Mouse (Mus musculus): ENCODE data around the gene Aim2.
"Not testable (repeated sequence)": the region's sequence is repeated elsewhere in the genome, so short reads cannot be mapped to it uniquely, and the experiment has no call there.

Gene Aim2
- long read RNA-seq, experiment 1 = 0 reads
- long read RNA-seq, experiment 2 = 0 reads

DNA sequence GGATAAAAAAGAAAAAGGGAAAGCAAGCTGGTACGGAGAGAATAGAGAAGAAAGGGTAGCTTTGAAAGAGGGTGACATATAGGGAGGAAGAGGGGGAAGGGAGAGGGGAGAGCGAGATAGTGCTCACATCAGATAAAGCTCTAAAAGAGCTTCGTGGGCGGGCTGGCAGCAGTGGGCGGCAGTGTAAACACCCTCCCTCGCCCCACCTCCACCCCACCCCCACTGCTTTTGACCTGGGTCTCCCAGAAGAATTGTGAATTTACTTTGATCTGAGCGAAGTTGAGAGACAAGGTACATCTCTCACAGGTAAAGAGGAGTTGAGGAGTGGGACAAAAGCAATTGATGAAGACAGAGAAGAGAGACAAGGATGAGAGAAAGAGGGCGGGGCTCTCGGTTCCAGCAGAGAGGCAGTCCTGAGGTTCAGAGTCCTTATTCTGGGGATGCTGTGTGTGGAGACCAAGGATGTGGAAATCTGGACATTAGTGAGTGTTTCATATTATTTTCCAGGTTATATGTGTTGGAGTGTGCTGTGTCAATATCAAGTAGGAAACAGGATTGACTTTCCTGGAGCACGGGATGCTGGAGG lies at the start of gene Aim2:
Gene Aim2 (plus strand): TSS at position 508 of the 586 bp plus-strand sequence.
- intact Hi-C loops (cut with DNase I) = no loop called here

GRCm38 (mm10) chr1:173302795-173303194 lies 47.9 kb upstream of the Aim2 start:
- intact Hi-C loops (cut with DNase I) = not testable (repeated sequence)

DNA sequence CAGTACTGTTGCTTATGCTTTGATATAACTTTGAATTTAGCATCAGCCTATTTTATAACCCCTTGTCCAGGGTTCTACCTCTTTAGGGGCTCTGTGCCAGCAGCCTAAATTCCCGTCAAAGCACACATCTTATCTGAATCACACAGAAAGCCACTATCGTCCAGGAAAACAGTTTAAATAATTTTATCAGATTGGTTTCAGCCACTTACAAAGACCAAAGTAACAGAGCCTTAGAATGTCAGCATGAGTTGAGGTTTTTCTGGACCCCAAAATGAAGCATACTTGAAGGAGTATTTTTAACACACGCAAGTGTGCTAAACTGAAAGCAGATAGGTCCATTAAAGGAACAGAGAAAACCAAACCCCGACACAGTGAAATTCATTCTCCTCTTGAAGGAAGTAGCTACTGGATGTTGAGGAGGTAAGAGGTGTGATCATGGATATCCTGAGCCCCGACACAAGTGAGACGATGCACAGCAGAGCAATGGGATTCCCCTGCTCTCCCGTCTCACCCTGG lies 37.1 kb upstream of the Aim2 start:
- intact Hi-C loops (cut with DNase I) = not testable (repeated sequence)

DNA sequence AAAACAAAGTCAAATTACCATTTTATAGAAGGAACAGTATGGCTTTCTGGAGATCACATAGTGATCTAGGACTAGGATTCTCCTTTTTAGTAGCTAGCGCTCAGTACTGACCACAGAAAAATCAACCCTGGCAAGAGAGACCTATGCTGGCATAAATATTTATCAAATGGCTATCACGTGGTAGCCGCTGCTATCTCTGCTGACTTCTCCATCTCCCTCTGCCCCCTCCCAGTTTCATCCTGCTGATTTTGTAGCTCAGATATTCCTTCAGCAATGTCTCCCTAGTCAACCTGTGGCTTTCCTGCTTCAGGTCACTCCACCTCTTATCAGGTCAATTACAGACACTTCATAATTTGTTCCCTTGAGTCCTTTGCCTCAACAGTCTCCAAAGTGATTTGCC lies 35.0 kb upstream of the Aim2 start:
- intact Hi-C loops (cut with DNase I) = no loop called here

DNA sequence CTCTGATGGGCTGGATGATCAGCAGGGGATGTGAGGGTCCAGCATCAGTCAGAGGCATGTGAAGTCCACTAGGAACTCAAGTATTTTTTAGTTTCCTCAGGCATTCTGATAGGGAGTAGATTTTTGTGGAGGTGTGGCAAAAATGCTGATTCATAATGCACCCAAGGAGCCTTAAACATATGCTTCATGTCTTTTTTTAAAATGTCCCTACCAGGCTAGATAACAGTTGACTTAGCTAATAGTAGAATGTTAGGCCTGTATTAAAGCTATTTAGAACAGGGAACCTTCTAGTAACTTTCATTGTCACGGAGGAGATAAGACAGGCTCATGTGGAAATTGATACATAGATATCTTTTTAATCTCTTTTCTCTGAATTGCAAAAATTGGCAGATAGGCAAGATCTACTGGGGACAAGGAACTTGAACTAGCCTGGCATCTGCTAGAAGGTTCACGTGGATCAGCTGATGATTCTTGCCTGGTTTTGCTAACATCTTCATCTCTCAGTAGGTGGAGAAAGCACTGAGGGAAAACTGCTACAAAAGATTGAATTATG lies 32.7 kb upstream of the Aim2 start:
- intact Hi-C loops (cut with DNase I) = no loop called here

DNA sequence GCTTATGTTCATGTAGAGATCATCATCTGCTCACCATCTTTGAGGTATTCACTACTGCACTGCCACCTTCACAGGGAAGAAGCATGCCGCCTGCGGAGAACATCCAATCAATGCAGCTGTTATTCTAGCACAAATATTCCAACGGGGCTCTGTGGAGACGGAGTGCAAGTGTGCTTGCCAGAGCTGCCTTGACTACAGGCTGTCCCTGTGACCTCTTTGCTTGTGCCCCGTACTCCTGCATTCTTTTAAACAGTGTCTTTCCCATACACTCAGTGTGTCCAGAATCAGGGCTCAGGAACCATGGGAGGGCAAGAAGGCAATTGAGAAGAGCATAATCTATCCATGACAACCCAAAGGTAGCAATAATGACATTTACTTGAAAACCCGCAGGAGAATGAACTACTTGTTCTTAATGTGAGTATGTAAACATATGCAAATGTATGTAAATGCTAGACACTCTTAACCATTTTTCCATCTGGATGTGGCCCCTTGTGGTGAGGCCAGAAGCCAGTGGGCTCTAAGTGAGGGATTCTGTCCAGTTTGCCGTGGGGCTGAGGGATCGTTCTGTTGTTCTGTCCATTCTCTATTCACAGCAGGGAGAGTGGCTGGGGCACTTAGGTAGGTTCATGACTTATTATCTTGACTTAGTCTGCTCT lies 29.0 kb upstream of the Aim2 start:
- intact Hi-C loops (cut with DNase I) = loop anchor here (5.0 kb wide), 1 partner anchor 76 kb away; no protein-coding TSS in a partner anchor

DNA sequence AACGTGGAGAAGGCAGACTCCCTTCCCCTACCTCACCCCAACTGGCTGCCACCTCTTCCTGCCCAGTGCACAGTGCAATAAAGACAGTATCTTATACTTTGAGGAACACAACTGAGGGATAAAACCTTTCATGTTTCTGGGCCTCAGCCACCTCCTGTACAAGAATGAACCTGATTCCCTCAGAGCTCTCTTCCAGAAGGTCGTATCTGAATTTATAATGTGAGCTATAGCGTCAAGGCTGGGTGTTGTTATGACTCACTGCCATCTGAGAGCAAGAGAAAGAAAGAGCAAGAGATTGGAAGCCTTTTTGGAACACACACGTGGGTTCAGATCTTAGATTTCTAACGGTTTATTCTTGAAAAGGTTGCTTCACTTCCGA lies 28.4 kb upstream of the Aim2 start:
- intact Hi-C loops (cut with DNase I) = loop anchor here (5.0 kb wide), 1 partner anchor 75 kb away; no protein-coding TSS in a partner anchor

GRCm38 (mm10) chr1:173323839-173324585 lies 26.7 kb upstream of the Aim2 start:
- intact Hi-C loops (cut with DNase I) = loop anchor here (5.0 kb wide), 1 partner anchor 73 kb away; no protein-coding TSS in a partner anchor

DNA sequence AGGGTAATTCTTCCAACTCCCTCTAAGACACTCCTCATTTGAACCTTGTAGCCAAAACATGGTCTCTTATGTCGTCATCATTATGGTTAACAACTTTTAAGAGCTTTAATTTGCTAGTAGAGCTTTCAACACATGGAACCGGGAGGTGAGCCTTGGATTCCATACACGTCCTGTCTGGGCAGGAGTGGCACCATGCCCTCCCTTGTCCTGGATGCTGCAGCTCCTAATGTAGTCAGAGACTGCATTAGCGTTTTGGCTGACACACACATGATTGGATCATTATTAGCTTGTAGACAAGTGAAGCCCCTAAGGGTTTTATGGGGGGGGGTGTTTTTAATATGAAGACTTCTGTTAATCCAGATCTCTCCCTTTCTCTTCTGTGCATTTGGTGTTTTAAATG lies 25.7 kb upstream of the Aim2 start:
- intact Hi-C loops (cut with DNase I) = loop anchor here (5.0 kb wide), 1 partner anchor 72 kb away; no protein-coding TSS in a partner anchor

DNA sequence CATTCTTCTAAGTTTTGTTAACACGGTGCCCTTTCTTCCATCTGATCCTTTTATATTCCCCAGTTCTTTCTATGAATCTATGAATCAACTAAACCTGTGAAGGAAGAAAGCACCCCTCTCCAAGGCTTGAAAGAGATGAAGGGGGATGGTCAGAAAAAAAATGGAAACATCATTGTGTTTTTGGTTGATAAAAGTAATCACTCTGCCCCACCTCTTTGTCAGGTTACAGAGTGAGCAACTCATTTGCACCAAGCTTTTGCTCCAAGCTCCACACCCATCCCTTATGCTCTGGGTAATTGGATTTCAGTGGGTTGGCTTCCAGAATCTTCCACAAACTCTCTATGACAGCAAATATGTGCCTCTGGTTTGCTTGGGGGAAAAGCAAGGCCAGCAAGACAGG lies 25.3 kb upstream of the Aim2 start:
- intact Hi-C loops (cut with DNase I) = no loop called here

DNA sequence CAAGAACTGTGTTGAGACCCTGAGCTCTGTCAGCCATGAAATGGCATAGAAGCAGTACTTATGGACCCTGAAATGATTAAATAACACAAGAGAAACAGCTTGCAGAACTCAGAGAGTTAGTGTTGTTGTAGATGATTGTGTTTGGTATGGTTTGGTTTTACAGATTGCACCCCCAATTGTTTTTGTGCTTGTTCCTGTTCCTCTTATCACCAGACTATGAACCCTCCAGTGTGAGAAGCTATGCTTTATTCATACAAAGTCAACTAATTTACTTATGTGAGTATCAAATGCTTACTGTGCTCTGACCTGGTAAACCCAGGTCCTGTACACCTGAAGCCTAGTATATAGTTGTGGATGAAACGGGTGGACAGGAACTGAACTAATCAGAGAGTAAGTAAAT lies 24.1 kb upstream of the Aim2 start:
- intact Hi-C loops (cut with DNase I) = no loop called here

GRCm38 (mm10) chr1:173328446-173328845 lies 22.2 kb upstream of the Aim2 start:
- intact Hi-C loops (cut with DNase I) = no loop called here

- intact Hi-C loops (cut with DNase I) = no loop called here
These were observed 21.5 kb upstream of the Aim2 start for GRCm38 (mm10) chr1:173329185-173329584.

- intact Hi-C loops (cut with DNase I) = no loop called here
These were observed 20.9 kb upstream of the Aim2 start for GRCm38 (mm10) chr1:173329743-173330142.

GRCm38 (mm10) chr1:173332418-173332817 lies 18.3 kb upstream of the Aim2 start:
- intact Hi-C loops (cut with DNase I) = no loop called here

GRCm38 (mm10) chr1:173333312-173334253 lies 17.1 kb upstream of the Aim2 start, which contains the start of gene Ackr1:
Gene Ackr1, minus strand, starts transcription at chr1:173333750.
- intact Hi-C loops (cut with DNase I) = no loop called here

DNA sequence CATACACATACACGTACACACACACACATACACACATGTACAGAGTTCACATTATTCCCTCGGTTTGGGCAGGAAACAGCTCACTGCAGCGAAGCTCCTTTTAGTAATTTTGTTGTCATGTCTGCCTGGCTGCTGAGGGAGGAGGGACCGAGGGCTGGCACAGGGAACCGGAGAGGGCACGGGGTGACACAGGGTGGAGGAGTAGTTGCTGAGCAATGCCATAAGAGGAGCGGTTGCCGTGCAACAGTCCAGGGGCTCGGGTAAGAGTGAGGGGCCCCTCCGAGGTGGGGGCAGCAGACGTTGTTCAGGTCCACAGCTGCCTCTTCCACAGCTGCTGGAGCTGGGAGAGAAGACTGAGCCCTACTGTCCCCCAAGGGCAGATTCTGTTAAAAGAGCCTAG lies 14.8 kb upstream of the Aim2 start:
- intact Hi-C loops (cut with DNase I) = loop anchor here (5.0 kb wide), 1 partner anchor 61 kb away; no protein-coding TSS in a partner anchor

GRCm38 (mm10) chr1:173337008-173337407 lies 13.7 kb upstream of the Aim2 start:
- intact Hi-C loops (cut with DNase I) = loop anchor here (5.0 kb wide), 1 partner anchor 60 kb away; no protein-coding TSS in a partner anchor

- intact Hi-C loops (cut with DNase I) = loop anchor here (5.0 kb wide), 1 partner anchor 58 kb away; no protein-coding TSS in a partner anchor
These were observed 11.1 kb upstream of the Aim2 start for GRCm38 (mm10) chr1:173339543-173339942.

- intact Hi-C loops (cut with DNase I) = no loop called here
These were observed 8.3 kb upstream of the Aim2 start for GRCm38 (mm10) chr1:173342425-173342824.
